Mouse (Mus musculus): Measurements from ENCODE around the gene Sycp1.

Gene Sycp1

GRCm38 (mm10) chr3:102935451-102936354 is at the start of gene Sycp1:
Sycp1 (minus strand) TSS chr3:102936100.
- no peak for DNase-seq (ENCODE audit: extremely low spot score)

GRCm38 (mm10) chr3:102980349-102980736 is 44.4 kb upstream of the Sycp1 start:
- DNase-seq (ENCODE audit: extremely low spot score), result no peak

- DNase-seq (ENCODE audit: extremely low spot score), result peak; percentile 57
Measured at GRCm38 (mm10) chr3:102979550-102980348, 43.8 kb upstream of the Sycp1 start.

DNA sequence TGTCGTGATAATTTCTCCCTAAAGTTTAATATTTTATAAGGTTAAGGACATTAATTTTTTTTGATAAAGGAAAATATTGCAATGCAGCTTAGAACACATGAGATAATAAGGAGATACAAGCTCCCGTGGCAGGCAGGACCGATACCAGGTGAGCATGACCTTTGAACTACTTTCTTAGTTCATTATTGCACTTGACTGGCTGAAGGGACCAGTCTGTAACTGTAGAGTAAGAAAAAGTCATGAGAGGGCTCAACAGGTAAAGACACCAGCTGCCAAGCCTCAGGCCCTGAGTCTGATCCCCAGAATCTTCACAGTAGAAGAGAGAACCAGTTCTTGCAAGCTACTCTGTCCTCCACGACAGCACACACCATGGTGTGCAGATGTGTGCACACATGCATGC is 41.0 kb upstream of the Sycp1 start:
- no peak for DNase-seq (ENCODE audit: extremely low spot score)

- no peak for DNase-seq (ENCODE audit: extremely low spot score)
Measured at GRCm38 (mm10) chr3:102970508-102970907, 34.6 kb upstream of the Sycp1 start.

DNA sequence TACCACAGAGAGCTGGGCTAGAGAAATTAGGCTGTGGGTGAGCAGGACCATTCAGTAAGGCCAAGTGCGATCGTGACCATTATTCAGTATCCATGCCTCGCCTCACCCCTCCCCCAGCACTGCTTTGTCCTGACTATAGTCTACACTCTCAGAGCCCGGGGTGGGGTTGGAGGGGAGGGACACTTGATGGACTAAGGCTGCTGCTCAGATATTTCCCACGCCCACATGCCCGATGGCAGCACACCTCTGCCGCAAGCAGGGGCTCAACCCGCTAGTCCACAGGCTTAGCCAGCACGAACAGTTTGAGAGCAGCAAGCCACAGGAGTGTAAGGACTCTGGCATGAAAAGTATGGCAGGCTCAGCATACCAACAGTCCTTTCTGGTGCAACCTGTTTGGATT is 34.2 kb upstream of the Sycp1 start:
- no peak for DNase-seq (ENCODE audit: extremely low spot score)

DNA sequence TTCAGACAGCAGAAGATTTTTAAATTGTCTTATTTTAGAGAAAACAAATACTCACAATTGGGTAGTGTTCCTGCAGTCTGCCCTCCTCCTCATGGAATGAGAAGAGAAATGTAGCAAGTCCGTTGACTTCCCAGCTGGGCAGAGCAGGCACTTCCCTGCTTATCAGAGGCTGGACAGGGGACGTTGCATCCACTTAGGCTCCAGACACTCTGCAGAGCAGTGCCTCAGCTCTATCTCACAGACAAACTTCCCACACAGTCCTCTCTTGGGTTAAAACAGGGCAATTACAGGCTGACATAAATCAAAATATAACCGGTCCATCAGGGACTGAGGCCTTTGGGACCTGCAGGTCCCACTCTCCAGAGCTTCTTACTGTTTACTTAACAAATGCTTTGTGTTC is 28.1 kb upstream of the Sycp1 start, which contains the start of gene Nr1h5:
Gene Nr1h5, minus strand, starts transcription at position 101 of the 400 bp plus-strand sequence.
- DNase-seq (ENCODE audit: extremely low spot score), result no peak

DNA sequence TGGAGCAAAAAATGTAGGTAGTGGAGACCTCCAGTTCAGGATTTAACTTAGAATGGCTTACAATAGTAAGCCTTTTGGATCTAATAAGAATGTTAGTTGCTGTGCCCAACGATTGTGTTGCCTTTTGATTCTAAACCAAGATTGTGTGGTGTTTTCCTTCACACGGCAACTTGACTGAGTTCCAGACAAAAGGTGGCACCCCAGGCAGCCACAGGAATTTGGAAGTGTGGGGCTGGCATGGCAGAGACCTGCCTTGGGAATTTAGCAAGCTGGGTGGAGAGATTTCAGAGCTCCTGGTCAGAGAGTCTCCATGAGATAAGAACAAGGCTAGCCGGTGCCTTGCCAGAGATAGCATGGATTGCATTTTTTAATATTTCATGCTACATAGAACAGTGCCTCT is 19.7 kb upstream of the Sycp1 start:
- no peak for DNase-seq (ENCODE audit: extremely low spot score)

DNA sequence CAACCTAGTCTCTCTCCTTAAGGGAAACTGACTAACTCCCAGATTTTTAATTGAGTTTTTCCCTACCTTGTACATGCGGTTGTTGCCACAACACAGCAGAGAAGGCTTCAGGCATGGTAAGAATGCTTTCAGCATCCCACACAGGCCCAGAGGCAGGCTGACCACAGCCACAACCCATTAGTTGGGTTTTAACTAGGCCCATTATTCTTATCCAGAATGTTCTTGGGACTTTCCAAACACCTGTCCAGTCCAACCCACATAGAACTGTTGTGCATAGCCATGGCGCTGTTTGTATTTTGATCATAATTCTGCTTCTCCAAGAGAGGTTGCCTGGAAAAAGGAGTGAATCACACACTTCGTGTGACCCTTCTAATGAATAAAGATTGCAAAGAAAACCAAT is 19.2 kb upstream of the Sycp1 start:
- no peak for DNase-seq (ENCODE audit: extremely low spot score)

GRCm38 (mm10) chr3:102954476-102954875 is 18.6 kb upstream of the Sycp1 start:
- no peak for DNase-seq (ENCODE audit: extremely low spot score)

DNA sequence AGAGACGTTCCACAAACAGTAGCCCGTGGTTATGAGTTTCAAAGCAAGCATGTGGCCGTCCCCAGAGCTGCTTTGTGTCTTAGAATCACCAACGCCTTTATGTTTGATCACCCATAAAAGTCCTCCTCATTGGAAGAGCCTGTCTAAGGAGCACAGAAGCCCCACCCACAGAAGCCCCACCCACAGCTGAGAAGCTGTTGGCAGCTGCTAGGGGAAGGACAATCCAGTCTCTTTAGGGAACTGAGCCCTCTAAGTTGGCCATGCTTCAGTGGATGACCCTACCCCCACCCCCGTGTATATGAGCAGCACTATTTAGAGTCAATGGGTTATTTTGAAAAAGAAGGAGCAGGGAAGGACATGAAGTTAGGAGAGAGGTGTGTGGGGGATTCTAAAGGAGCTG is 11.0 kb upstream of the Sycp1 start:
- no peak for DNase-seq (ENCODE audit: extremely low spot score)

DNA sequence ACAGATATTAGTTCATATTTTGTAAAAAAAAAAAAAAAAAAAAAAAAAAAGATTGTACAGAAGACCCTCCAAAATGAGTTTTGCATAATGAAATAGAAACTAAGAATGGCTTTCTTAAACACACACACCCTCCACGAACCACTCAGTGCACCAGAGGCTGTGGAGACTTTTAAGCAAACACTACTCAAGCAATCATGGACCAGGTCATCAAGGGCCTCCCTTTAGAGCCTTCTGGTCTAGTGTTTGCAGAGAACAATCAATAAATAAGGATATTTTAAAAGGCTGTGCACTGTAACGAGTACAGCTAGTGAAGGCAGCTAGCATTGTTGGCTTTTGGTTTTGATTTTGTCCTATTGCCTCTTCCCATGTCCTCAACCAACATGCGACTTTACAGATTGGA is 10.4 kb upstream of the Sycp1 start:
- DNase-seq (ENCODE audit: extremely low spot score), result no peak

DNA sequence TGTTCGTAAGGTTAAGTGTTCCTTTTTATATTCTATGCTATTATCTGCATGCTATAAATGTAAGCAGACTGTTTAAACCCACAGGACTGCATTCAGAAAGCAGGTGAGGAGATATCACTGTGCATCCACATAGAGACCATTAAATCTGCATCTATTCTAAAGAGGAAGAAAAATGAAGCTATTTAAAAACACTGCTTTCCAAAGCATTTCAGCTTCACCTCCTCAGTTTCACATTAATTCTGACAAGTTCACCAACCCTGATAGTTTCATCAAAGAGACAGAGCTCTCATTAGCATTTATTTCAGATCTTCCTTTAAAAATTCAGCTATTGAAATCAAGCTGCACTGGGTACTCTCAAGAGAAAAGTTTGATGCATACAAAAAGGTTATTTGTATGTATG is 2.2 kb upstream of the Sycp1 start:
- DNase-seq (ENCODE audit: extremely low spot score), result no peak

DNA sequence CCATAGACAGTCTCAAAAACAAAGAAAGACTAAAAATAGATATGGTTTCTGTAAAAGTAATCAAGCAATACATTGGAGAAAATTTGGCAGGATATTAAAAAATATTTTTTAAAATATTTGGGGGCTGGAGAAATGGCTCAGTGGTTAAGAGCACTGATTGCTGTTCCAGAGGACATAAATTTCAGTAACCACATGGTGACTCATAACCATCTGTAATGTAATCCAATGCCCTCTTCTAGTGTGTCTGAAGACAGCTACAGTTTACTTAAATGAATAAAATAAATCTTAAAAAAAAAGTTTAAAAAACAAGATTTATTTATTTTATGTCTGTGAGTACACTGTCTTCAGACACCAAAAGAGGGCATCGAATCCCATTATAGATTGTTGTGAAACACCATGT is 36.8 kb downstream of the Sycp1 start:
- DNase-seq (ENCODE audit: extremely low spot score), result no peak

- DNase-seq (ENCODE audit: extremely low spot score), result no peak
Measured at GRCm38 (mm10) chr3:102880529-102880928, 55.4 kb downstream of the Sycp1 start.

- no peak for DNase-seq (ENCODE audit: extremely low spot score)
Measured at GRCm38 (mm10) chr3:102848661-102849060, 87.2 kb downstream of the Sycp1 start.

DNA sequence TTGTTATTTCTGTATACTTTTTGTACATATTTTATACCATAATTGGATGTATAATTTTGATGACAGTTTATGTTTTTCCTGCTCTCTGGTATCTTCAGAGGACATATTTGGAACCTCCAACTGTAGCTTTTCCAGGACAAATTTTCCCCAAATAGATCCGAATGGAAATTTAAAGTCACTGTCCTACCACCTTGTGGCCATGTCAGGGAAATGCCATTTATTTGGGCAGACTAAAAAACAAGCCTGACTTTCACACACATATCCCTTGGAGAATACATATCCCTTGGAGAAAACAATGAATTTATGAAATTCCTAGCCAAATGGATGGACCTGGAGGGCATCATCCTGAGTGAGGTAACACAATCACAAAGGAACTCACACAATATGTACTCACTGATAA is 93.5 kb downstream of the Sycp1 start:
- DNase-seq (ENCODE audit: extremely low spot score), result no peak

GRCm38 (mm10) chr3:102803937-102804336 is 132.0 kb downstream of the Sycp1 start:
- DNase-seq (ENCODE audit: extremely low spot score), result peak; percentile 66

DNA sequence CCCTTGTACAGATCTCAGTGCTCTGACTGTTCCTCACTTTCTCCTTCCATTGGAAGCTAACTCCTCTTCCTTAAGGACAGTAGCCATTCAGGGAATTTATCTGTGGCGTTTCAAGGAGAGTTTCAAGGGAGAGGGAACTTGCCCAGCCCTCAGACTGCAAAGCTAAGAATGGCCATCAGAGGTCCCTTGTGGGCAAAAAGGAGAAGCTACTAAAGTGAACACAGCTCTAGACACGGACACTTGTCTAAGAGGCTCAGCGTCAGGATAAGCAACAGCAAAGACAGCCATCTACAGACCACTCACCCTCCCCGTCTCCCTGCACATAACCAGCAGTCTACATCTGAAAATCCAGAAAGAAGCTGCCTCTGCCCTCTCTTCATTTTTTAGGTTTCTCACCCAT is 148.5 kb downstream of the Sycp1 start:
- DNase-seq (ENCODE audit: extremely low spot score), result no peak

DNA sequence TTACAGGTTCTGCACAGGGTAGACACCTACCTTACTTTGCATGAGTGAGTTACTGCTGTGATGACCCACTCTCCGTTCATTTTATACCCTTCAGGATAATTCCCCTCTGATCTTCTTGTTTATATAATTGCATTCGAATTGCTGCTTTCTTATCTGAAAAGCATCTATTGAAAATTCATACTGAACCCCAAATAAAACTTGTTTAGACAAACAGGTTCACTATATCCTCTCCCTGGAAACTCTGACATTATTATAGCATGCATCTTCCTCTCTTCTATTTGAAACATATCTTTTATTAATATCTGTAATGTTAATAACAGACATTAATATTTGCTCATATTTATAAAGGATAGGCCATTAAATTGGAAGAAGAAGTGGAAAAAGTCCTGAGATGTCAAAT is 153.3 kb downstream of the Sycp1 start, which contains the start of gene Tshb:
Gene Tshb, minus strand, starts transcription at position 101 of the 400 bp plus-strand sequence.
- no peak for DNase-seq (ENCODE audit: extremely low spot score)

- no peak for DNase-seq (ENCODE audit: extremely low spot score)
Measured at GRCm38 (mm10) chr3:102773018-102773417, 162.9 kb downstream of the Sycp1 start.
